Mouse (Mus musculus) limb, embryonic 12.5 days (tissue): ENCODE measurements at regions not wholly inside any gene's neighbourhood (a gene's known extent, or its start where the extent isn't known, plus 50 kb on each side); places are given as distances from the start of the nearest gene placed in this dataset.

Source experiments
- ATAC-seq: fragments of 200-750 bp; cut with Nextera tagmentation; 2 replicates; pipeline ENCODE4 v1.8.0; 2017; ENCODE audit warnings: low read depth, moderate TSS enrichment; ENCODE audit not compliant: insufficient number of reproducible peaks, insufficient read depth, low FRiP score, low TSS enrichment
- H3K27ac ChIP-seq: fragments of 300-500 bp; sonication (generic); 2 replicates; pipeline ENCODE4 v1.5.1; 2016; ENCODE audit warnings: mild to moderate bottlenecking, moderate library complexity
- H3K27me3 ChIP-seq: fragments of 300-500 bp; sonication (generic); 2 replicates; pipeline ENCODE4 v1.6.1; 2016; ENCODE audit warnings: mild to moderate bottlenecking, moderate library complexity
- H3K36me3 ChIP-seq: fragments of 300-500 bp; sonication (generic); 2 replicates; pipeline ENCODE4 v1.6.1; 2016; ENCODE audit warnings: mild to moderate bottlenecking, moderate library complexity
- H3K4me1 ChIP-seq: fragments of 300-500 bp; sonication (generic); replicated peaks from 2 replicates; pipeline ENCODE4 v1.6.1; 2016
- H3K4me2 ChIP-seq: fragments of 300-500 bp; sonication (generic); 2 replicates; pipeline ENCODE4 v1.6.1; 2016; ENCODE audit warnings: mild to moderate bottlenecking, moderate library complexity
- H3K4me3 ChIP-seq: fragments of 300-500 bp; sonication (generic); replicated peaks from 2 replicates; pipeline ENCODE4 v1.5.1; 2016; ENCODE audit warnings: mild to moderate bottlenecking
- H3K9ac ChIP-seq: fragments of 300-500 bp; sonication (generic); replicated peaks from 2 replicates; pipeline ENCODE4 v1.6.1; 2016; ENCODE audit warnings: mild to moderate bottlenecking, moderate library complexity
- H3K9me3 ChIP-seq: fragments of 300-500 bp; sonication (generic); 2 replicates; pipeline ENCODE4 v1.6.1; 2016; ENCODE audit warnings: mild to moderate bottlenecking, moderate library complexity
- WGBS: fragments of 180-500 bp; shearing (Covaris S2); methylation state at CpG from one replicate; pipeline ENCODE4 v1.1.7; 2016; 5-methylcytosine and 5-hydroxymethylcytosine counted together

DNA sequence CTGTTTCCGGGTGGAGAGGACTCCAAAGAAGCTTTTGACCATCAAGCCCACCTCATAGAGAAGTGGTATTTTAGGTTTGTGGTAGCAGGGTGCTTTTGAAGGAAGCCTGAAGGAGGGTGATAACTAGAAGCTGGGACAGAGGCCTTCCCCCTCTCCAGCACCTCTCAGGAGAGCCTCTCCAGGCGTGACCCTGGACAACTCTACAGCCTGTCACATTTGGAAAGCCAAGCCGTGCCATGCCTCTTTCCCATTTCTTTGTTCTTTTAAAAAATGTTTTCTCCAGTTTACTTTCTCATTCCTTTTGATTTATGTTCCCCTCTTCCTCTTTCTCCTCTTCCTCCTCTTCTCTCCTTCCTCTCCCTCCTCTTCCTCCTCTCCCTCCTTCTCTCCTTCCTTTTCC lies 160.4 kb upstream of the Ppp2r3a start:
- H3K9ac ChIP-seq, result no peak overlapping the region
- WGBS, result 83% methylated on average over 3 of the region's 3 CpGs

GRCm38 (mm10) chr9:101411532-101411880 lies 159.9 kb upstream of the Ppp2r3a start:
- Histone ChIP-seq H3K9ac (no peak overlapping the region), H3K36me3 (no peaks in the 10 kb centered on the region), H3K9me3 (no peaks in the 10 kb centered on the region), H3K4me2 (no peak overlapping the region), H3K4me1 (peaks cover 16% of the 10 kb centered on the region; the same call in 1 of the 2 replicates), H3K27ac (no peak overlapping the region), H3K27me3 (no peaks in the 10 kb centered on the region), H3K4me3 (no peak overlapping the region)
- WGBS, result 85% methylated on average over 5 of the region's 5 CpGs
- ATAC-seq, result no peak

More for the DNA sequence above, 160.4 kb upstream of the Ppp2r3a start:
- no peaks in the 10 kb centered on the region for H3K36me3 ChIP-seq
- peaks cover 16% of the 10 kb centered on the region; the same call in 1 of the 2 replicates for H3K4me1 ChIP-seq
- H3K27ac ChIP-seq, result no peak overlapping the region
- ATAC-seq, result no peak
- no peak overlapping the region for H3K4me3 ChIP-seq
- H3K9me3 ChIP-seq, result no peaks in the 10 kb centered on the region
- no peaks in the 10 kb centered on the region for H3K27me3 ChIP-seq
- H3K4me2 ChIP-seq, result no peak overlapping the region

- Histone ChIP-seq H3K4me3 (no peak overlapping the region), H3K9me3 (no peaks in the 10 kb centered on the region), H3K27ac (no peak overlapping the region), H3K4me1 (peaks cover 16% of the 10 kb centered on the region; the same call in 1 of the 2 replicates), H3K36me3 (no peaks in the 10 kb centered on the region), H3K27me3 (no peaks in the 10 kb centered on the region), H3K9ac (no peak overlapping the region), H3K4me2 (no peak overlapping the region)
- ATAC-seq, result no peak
- 74% methylated on average over 21 of the region's 21 CpGs for WGBS
Measured at GRCm38 (mm10) chr9:101410783-101411531, 159.4 kb upstream of the Ppp2r3a start.

- Histone ChIP-seq H3K9ac (no peak overlapping the region), H3K36me3 (no peaks in the 10 kb centered on the region), H3K9me3 (no peaks in the 10 kb centered on the region), H3K4me3 (no peak overlapping the region), H3K4me1 (peaks cover 16% of the 10 kb centered on the region; the same call in 1 of the 2 replicates), H3K27ac (no peak overlapping the region), H3K4me2 (no peak overlapping the region), H3K27me3 (no peaks in the 10 kb centered on the region)
- 50% methylated on average over 3 of the region's 3 CpGs for WGBS
- ATAC-seq, result no peak
Measured at GRCm38 (mm10) chr9:101410348-101410747, 158.8 kb upstream of the Ppp2r3a start.

- Histone ChIP-seq H3K4me1 (peaks cover 21% of the 10 kb centered on the region), H3K4me3 (no peak overlapping the region), H3K27me3 (no peaks in the 10 kb centered on the region; the same call in 1 of the 2 replicates), H3K4me2 (no peak overlapping the region), H3K36me3 (no peaks in the 10 kb centered on the region), H3K9me3 (no peaks in the 10 kb centered on the region), H3K27ac (no peak overlapping the region), H3K9ac (no peak overlapping the region)
- 94% methylated on average over 1 of the region's 1 CpGs for WGBS
- ATAC-seq, result no peak
Measured at GRCm38 (mm10) chr9:101408116-101408515, 156.5 kb upstream of the Ppp2r3a start.

DNA sequence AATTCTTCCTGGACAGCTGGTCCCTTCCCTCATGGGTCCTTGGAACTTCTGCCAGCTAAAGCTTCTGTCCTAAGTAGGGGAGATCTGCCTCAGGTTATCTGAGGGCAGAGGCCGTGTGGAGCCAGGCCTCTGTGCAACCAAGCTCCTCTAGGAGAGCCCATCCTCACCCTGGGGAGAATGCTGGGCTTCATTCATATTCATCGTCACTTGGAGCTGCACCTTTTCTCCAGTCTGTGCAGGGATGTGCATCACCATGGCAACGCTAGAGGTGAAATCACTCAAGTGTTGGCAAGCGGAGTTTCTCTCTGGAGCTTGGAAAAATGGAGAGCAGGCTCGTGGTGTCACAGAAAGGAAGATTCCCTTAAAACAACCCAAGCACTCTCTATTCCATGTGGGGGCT lies 155.5 kb upstream of the Ppp2r3a start:
- no peaks in the 10 kb centered on the region for H3K36me3 ChIP-seq
- 81% methylated on average over 5 of the region's 5 CpGs for WGBS
- H3K4me2 ChIP-seq, result no peak overlapping the region
- no peak for ATAC-seq
- no peaks in the 10 kb centered on the region for H3K9me3 ChIP-seq
- no peak overlapping the region for H3K9ac ChIP-seq
- no peak overlapping the region for H3K27ac ChIP-seq
- no peaks in the 10 kb centered on the region; the same call in 1 of the 2 replicates for H3K27me3 ChIP-seq
- peaks cover 30% of the 10 kb centered on the region for H3K4me1 ChIP-seq
- no peak overlapping the region for H3K4me3 ChIP-seq

GRCm38 (mm10) chr9:101404441-101405081 lies 153.0 kb upstream of the Ppp2r3a start:
- ATAC-seq, result no peak
- H3K27me3 ChIP-seq, result no peaks in the 10 kb centered on the region; the same call in 1 of the 2 replicates
- no peak overlapping the region for H3K27ac ChIP-seq
- H3K4me1 ChIP-seq, result peaks cover 19% of the 10 kb centered on the region
- no peaks in the 10 kb centered on the region for H3K36me3 ChIP-seq
- no peak overlapping the region for H3K9ac ChIP-seq
- H3K4me3 ChIP-seq, result no peak overlapping the region
- no peaks in the 10 kb centered on the region for H3K9me3 ChIP-seq
- 54% methylated on average over 13 of the region's 13 CpGs for WGBS
- H3K4me2 ChIP-seq, result no peak overlapping the region

DNA sequence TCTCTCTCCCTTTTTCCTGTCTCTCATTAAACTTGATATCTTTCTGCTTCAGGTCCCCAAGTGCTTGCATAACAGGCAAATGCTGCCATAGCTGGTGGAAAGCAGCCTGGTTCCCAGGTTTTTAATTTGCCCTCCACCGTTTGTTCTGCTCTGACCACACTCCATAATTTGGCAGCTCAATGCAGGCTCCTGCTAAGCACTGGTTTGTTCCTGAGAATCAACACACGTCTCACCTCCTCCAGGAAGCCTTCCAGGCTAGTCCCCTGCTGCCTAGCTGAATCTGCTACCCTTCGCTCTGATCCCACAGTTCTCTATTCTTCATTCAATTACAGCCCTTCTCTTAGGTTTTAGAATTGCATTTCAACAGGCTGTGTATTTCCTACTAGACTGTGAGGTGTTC lies 152.4 kb upstream of the Ppp2r3a start:
- H3K27me3 ChIP-seq, result no peaks in the 10 kb centered on the region; the same call in 1 of the 2 replicates
- ATAC-seq, result no peak
- H3K4me2 ChIP-seq, result no peak overlapping the region
- H3K9ac ChIP-seq, result no peak overlapping the region
- H3K9me3 ChIP-seq, result no peaks in the 10 kb centered on the region
- H3K36me3 ChIP-seq, result no peaks in the 10 kb centered on the region
- H3K4me1 ChIP-seq, result peaks cover 14% of the 10 kb centered on the region
- WGBS, result 69% methylated on average over 3 of the region's 3 CpGs
- H3K4me3 ChIP-seq, result no peak overlapping the region
- no peak overlapping the region for H3K27ac ChIP-seq

DNA sequence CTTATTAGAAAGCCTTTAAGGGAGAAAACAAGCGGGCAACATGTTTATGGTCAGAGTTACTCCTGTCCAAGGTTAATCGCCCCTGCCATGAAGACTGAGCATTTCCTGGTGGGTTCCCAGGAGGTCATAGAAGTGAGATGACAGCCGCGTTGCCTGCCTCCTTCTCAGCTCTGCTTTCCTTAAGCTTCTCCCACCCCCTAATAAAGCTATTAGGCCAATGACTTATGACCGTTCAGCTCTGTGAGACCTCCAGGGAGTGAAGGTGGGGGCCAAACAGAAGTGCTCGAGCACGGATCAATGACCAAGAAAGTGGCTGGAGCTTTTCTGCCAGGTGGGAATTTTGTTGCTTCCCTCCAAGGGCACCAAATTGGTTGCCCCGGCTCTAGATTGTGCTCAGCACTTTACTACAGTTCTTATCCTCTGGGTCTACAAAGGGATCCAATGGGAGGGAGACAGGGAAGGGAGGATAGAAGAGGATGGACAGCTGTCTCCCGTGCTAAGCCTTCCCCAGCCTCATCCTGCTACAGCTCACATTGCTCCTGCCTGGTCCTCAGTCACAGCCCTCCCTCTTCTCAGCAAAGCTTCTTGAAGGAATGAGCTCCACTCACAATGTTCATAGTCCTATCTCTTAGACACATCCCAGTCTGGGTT lies 151.1 kb upstream of the Ppp2r3a start:
- peak overlapping the region; percentile 2; the same call in 1 of the 2 replicates for H3K4me2 ChIP-seq
- WGBS, result 12% methylated on average over 9 of the region's 9 CpGs

DNA sequence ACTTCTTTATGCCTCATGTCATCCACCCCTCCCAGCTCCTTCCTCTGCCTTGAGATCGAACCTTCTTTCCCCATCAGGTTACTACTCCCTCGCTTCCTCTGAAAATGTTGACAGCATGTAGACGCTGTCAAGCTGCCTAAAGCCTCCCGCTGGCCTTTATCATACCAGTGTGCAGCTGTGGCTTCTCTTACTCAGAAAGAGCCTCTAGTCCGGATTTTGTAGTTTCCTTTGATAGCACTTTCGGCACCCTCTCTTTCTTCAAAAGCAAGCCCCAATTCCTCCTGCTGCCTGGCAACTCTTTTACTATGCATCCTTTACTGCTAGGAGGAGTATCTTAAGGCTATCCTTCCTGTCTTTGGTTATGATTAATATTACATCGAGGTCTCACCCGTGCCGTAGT lies 149.8 kb upstream of the Ppp2r3a start:
- H3K9me3 ChIP-seq, result no peaks in the 10 kb centered on the region
- H3K27ac ChIP-seq, result no peak overlapping the region
- H3K9ac ChIP-seq, result no peak overlapping the region
- no peak overlapping the region for H3K4me2 ChIP-seq
- no peaks in the 10 kb centered on the region for H3K36me3 ChIP-seq
- H3K4me3 ChIP-seq, result no peak overlapping the region
- peaks cover 16% of the 10 kb centered on the region for H3K4me1 ChIP-seq
- 88% methylated on average over 9 of the region's 9 CpGs for WGBS
- H3K27me3 ChIP-seq, result no peaks in the 10 kb centered on the region; the same call in 1 of the 2 replicates
- no peak for ATAC-seq

More for the DNA sequence above, 151.1 kb upstream of the Ppp2r3a start:
- Histone ChIP-seq H3K36me3 (no peaks in the 10 kb centered on the region), H3K4me1 (peaks cover 14% of the 10 kb centered on the region), H3K27ac (no peak overlapping the region), H3K27me3 (no peaks in the 10 kb centered on the region; the same call in 1 of the 2 replicates), H3K9ac (no peak overlapping the region), H3K4me3 (no peak overlapping the region), H3K9me3 (no peaks in the 10 kb centered on the region)
- ATAC-seq, result no peak

- Histone ChIP-seq H3K4me1 (peaks cover 11% of the 10 kb centered on the region), H3K4me3 (no peak overlapping the region), H3K9ac (no peak overlapping the region), H3K9me3 (no peaks in the 10 kb centered on the region), H3K36me3 (no peaks in the 10 kb centered on the region), H3K4me2 (no peak overlapping the region), H3K27me3 (no peaks in the 10 kb centered on the region), H3K27ac (no peak overlapping the region)
- 76% methylated on average over 3 of the region's 3 CpGs for WGBS
- no peak for ATAC-seq
Measured at GRCm38 (mm10) chr9:101398858-101399257, 147.3 kb upstream of the Ppp2r3a start.
